Mouse (Mus musculus) heart, embryonic 12.5 days (tissue): ENCODE data around the gene Agfg2. TPM values are rescaled to one million over a fixed set of nuclear protein-coding genes. Genes with fewer than 3 reads are reported as not detected.
A peak's percentile ranks its signal among the peaks of the same experiment; 100 is the strongest.

ENCODE experiments used
- ATAC-seq: fragments of 200-750 bp; cut with Nextera tagmentation; 2 replicates; pipeline ENCODE4 v1.8.0; 2017; ENCODE audit warnings: moderate TSS enrichment, moderate library complexity; ENCODE audit not compliant: insufficient number of reproducible peaks, low FRiP score
- H3K27ac ChIP-seq: fragments of 300-500 bp; sonication (generic); 2 replicates; pipeline ENCODE4 v1.5.1; 2016; ENCODE audit warnings: mild to moderate bottlenecking, moderate library complexity; ENCODE audit not compliant: poor library complexity, severe bottlenecking
- H3K27me3 ChIP-seq: fragments of 300-500 bp; sonication (generic); replicated peaks from 2 replicates; pipeline ENCODE4 v1.6.1; 2016; ENCODE audit warnings: mild to moderate bottlenecking, moderate library complexity
- H3K36me3 ChIP-seq: fragments of 300-500 bp; sonication (generic); 2 replicates; pipeline ENCODE4 v1.6.1; 2016; ENCODE audit warnings: mild to moderate bottlenecking, moderate library complexity
- H3K4me1 ChIP-seq: fragments of 300-500 bp; sonication (generic); replicated peaks from 2 replicates; pipeline ENCODE4 v1.6.1; 2016; ENCODE audit warnings: mild to moderate bottlenecking
- H3K4me2 ChIP-seq: fragments of 300-500 bp; sonication (generic); 2 replicates; pipeline ENCODE4 v1.6.1; 2016; ENCODE audit warnings: mild to moderate bottlenecking, moderate library complexity
- H3K4me3 ChIP-seq: fragments of 300-500 bp; sonication (generic); 2 replicates; pipeline ENCODE4 v1.5.1; 2016; ENCODE audit warnings: mild to moderate bottlenecking
- H3K9ac ChIP-seq: fragments of 300-500 bp; sonication (generic); 2 replicates; pipeline ENCODE4 v1.6.1; 2016; ENCODE audit warnings: mild to moderate bottlenecking, moderate library complexity
- H3K9me3 ChIP-seq: fragments of 300-500 bp; sonication (generic); replicated peaks from 2 replicates; pipeline ENCODE4 v1.6.1; 2016; ENCODE audit warnings: mild to moderate bottlenecking, moderate library complexity
- WGBS: fragments of 180-500 bp; shearing (Covaris S2); methylation state at CpG from one replicate; pipeline ENCODE4 v1.1.7; 2016; 5-methylcytosine and 5-hydroxymethylcytosine counted together
- polyA plus RNA-seq: library from polyadenylated mRNA; unstranded; fragments of >200 nt; fragmentation: Nextera tagmentation; extraction: Ambion mirVana; gene quantifications from 2 replicates; pipeline ENCODE4 v1.2.1, GENCODE M21; 2016

The Agfg2 gene
- polyA plus RNA-seq, 1 experiment from 2014 or later = 25.6 TPM

GRCm38 (mm10) chr5:137682526-137682925, 2.0 kb downstream of the Agfg2 start:
- H3K4me3 ChIP-seq = no peak overlapping the region
- 93% methylated on average over 6 of the region's 6 CpGs for WGBS

GRCm38 (mm10) chr5:137679726-137680125, 4.8 kb downstream of the Agfg2 start:
- Histone ChIP-seq H3K4me3 (no peak overlapping the region), H3K4me1 (peaks cover 21% of the 10 kb centered on the region), H3K27me3 (no peaks in the 10 kb centered on the region), H3K9ac (no peak overlapping the region), H3K36me3 (peaks cover 7% of the 10 kb centered on the region; the same call in 1 of the 2 replicates), H3K9me3 (no peaks in the 10 kb centered on the region), H3K4me2 (no peak overlapping the region), H3K27ac (no peak overlapping the region)
- WGBS = 85% methylated on average over 4 of the region's 4 CpGs
- ATAC-seq = no peak

More at GRCm38 (mm10) chr5:137682526-137682925, 2.0 kb downstream of the Agfg2 start:
- no peak overlapping the region for H3K27ac ChIP-seq
- 0 out of 2 replicates have a peak, but pooled peaks cover 3% of the 10 kb centered on the region for H3K36me3 ChIP-seq
- peaks cover 27% of the 10 kb centered on the region for H3K4me1 ChIP-seq
- H3K9me3 ChIP-seq = no peaks in the 10 kb centered on the region
- ATAC-seq = no peak
- no peaks in the 10 kb centered on the region for H3K27me3 ChIP-seq
- H3K9ac ChIP-seq = no peak overlapping the region
- peak overlapping the region; percentile 14; the same call in 1 of the 2 replicates for H3K4me2 ChIP-seq

- no peak overlapping the region for H3K4me3 ChIP-seq
- H3K27me3 ChIP-seq = no peaks in the 10 kb centered on the region
- H3K36me3 ChIP-seq = peaks cover 7% of the 10 kb centered on the region; the same call in 1 of the 2 replicates
- no peak overlapping the region for H3K27ac ChIP-seq
- ATAC-seq = no peak
- H3K9ac ChIP-seq = no peak overlapping the region
- H3K9me3 ChIP-seq = no peaks in the 10 kb centered on the region
- peaks cover 20% of the 10 kb centered on the region for H3K4me1 ChIP-seq
- no peak overlapping the region for H3K4me2 ChIP-seq
- WGBS = 85% methylated on average over 3 of the region's 3 CpGs
Observed at GRCm38 (mm10) chr5:137678736-137679135, 5.8 kb downstream of the Agfg2 start.

GRCm38 (mm10) chr5:137677859-137678258, 6.7 kb downstream of the Agfg2 start:
- ATAC-seq = no peak

GRCm38 (mm10) chr5:137674786-137675185, 9.7 kb downstream of the Agfg2 start:
- H3K36me3 ChIP-seq = peaks cover 4% of the 10 kb centered on the region; the same call in 1 of the 2 replicates
- no peak overlapping the region for H3K9ac ChIP-seq
- H3K4me2 ChIP-seq = no peak overlapping the region
- H3K27ac ChIP-seq = no peak overlapping the region
- WGBS = 93% methylated on average over 8 of the region's 8 CpGs
- no peaks in the 10 kb centered on the region for H3K27me3 ChIP-seq
- no peak for ATAC-seq
- H3K4me1 ChIP-seq = peaks cover 26% of the 10 kb centered on the region
- H3K4me3 ChIP-seq = no peak overlapping the region
- H3K9me3 ChIP-seq = no peaks in the 10 kb centered on the region

More at GRCm38 (mm10) chr5:137677859-137678258, 6.7 kb downstream of the Agfg2 start:
- Histone ChIP-seq H3K27me3 (no peaks in the 10 kb centered on the region), H3K4me1 (peaks cover 17% of the 10 kb centered on the region), H3K4me3 (no peak overlapping the region), H3K9ac (no peak overlapping the region), H3K9me3 (no peaks in the 10 kb centered on the region), H3K36me3 (peaks cover 7% of the 10 kb centered on the region; the same call in 1 of the 2 replicates), H3K27ac (no peak overlapping the region), H3K4me2 (no peak overlapping the region)
- 95% methylated on average over 8 of the region's 8 CpGs for WGBS

GRCm38 (mm10) chr5:137673015-137673414, 11.5 kb downstream of the Agfg2 start:
- Histone ChIP-seq H3K4me3 (no peak overlapping the region), H3K36me3 (peaks cover 4% of the 10 kb centered on the region; the same call in 1 of the 2 replicates), H3K27ac (no peak overlapping the region), H3K9me3 (no peaks in the 10 kb centered on the region), H3K4me1 (peaks cover 35% of the 10 kb centered on the region), H3K27me3 (no peaks in the 10 kb centered on the region), H3K9ac (no peak overlapping the region), H3K4me2 (no peak overlapping the region)
- no peak for ATAC-seq
- 74% methylated on average over 6 of the region's 6 CpGs for WGBS

- Histone ChIP-seq H3K9me3 (no peaks in the 10 kb centered on the region), H3K4me1 (peaks cover 35% of the 10 kb centered on the region), H3K9ac (no peak overlapping the region), H3K27me3 (no peaks in the 10 kb centered on the region), H3K36me3 (peaks cover 9% of the 10 kb centered on the region), H3K4me2 (no peak overlapping the region), H3K27ac (peak overlapping the region; percentile 91), H3K4me3 (no peak overlapping the region)
- 81% methylated on average over 5 of the region's 5 CpGs for WGBS
- ATAC-seq = no peak
Observed at GRCm38 (mm10) chr5:137672361-137672760, 12.2 kb downstream of the Agfg2 start.

- Histone ChIP-seq H3K27ac (peak overlapping the region; percentile 91), H3K9me3 (no peaks in the 10 kb centered on the region), H3K4me1 (peaks cover 35% of the 10 kb centered on the region), H3K4me3 (no peak overlapping the region), H3K4me2 (peak overlapping the region; percentile 42), H3K36me3 (peaks cover 10% of the 10 kb centered on the region), H3K27me3 (no peaks in the 10 kb centered on the region), H3K9ac (peak overlapping the region; percentile 52; the same call in 1 of the 2 replicates)
- ATAC-seq = peak; percentile 74
- 12% methylated on average over 9 of the region's 9 CpGs for WGBS
Observed at GRCm38 (mm10) chr5:137671443-137672240, 12.9 kb downstream of the Agfg2 start.

- 90% methylated on average over 1 of the region's 1 CpGs for WGBS
Observed at GRCm38 (mm10) chr5:137670240-137670639, 14.3 kb downstream of the Agfg2 start.

GRCm38 (mm10) chr5:137668971-137669370, 15.6 kb downstream of the Agfg2 start:
- Histone ChIP-seq H3K27me3 (no peaks in the 10 kb centered on the region), H3K36me3 (peaks cover 35% of the 10 kb centered on the region), H3K4me3 (no peak overlapping the region), H3K4me2 (peak overlapping the region; percentile 18; the same call in 1 of the 2 replicates), H3K27ac (peak overlapping the region; percentile 55; the same call in 1 of the 2 replicates), H3K4me1 (peaks cover 35% of the 10 kb centered on the region), H3K9me3 (no peaks in the 10 kb centered on the region), H3K9ac (peak overlapping the region; percentile 36)
- ATAC-seq = no peak
- 46% methylated on average over 10 of the region's 10 CpGs for WGBS

More at GRCm38 (mm10) chr5:137670240-137670639, 14.3 kb downstream of the Agfg2 start:
- H3K9me3 ChIP-seq = no peaks in the 10 kb centered on the region
- H3K27ac ChIP-seq = no peak overlapping the region
- H3K9ac ChIP-seq = no peak overlapping the region
- H3K36me3 ChIP-seq = peaks cover 22% of the 10 kb centered on the region
- H3K4me2 ChIP-seq = no peak overlapping the region
- peaks cover 35% of the 10 kb centered on the region for H3K4me1 ChIP-seq
- H3K27me3 ChIP-seq = no peaks in the 10 kb centered on the region
- H3K4me3 ChIP-seq = no peak overlapping the region
- no peak for ATAC-seq

GRCm38 (mm10) chr5:137663057-137663456, 21.5 kb downstream of the Agfg2 start:
- Histone ChIP-seq H3K36me3 (peaks cover 83% of the 10 kb centered on the region), H3K4me1 (0 out of 2 replicates have a peak, but pooled peaks cover 8% of the 10 kb centered on the region), H3K9me3 (no peaks in the 10 kb centered on the region; the same call in 1 of the 2 replicates), H3K27me3 (no peaks in the 10 kb centered on the region), H3K9ac (no peak overlapping the region; the same call in 1 of the 2 replicates), H3K27ac (0 out of 2 replicates have a peak overlapping the region, but pooled peaks have one; percentile 23), H3K4me3 (no peak overlapping the region), H3K4me2 (no peak overlapping the region)
- WGBS = 67% methylated on average over 9 of the region's 9 CpGs
- ATAC-seq = no peak
